ENCODE assay signal across 13 mouse cellular contexts in genomic region chr13:111804189-111804588, GRCm38 (mm10). TPM values are rescaled to one million over a fixed set of nuclear protein-coding genes. Genes with fewer than 3 reads are reported as not detected.
A peak's percentile ranks its signal among the peaks of the same experiment; 100 is the strongest.
DNase-seq lines count a peak whose midpoint lies in the region; ATAC-seq and TF ChIP-seq lines count a peak whose summit lies in the region.
"Had no signal": no experiment of that assay in that cellular context is flagged by ENCODE, and none has a peak within 500 bp of the region (broad histone marks: within the 10 kb centered on the region; RNA-seq: fewer than 3 reads in every experiment).

No protein-coding gene starts in this region.

- H3K36me3 ChIP-seq in liver, embryonic 13.5 days = no peaks in the 10 kb centered on the region
- H3K36me3 ChIP-seq in embryonic facial prominence, embryonic 14.5 days (ENCODE audit: control insufficient read depth, insufficient read depth, low read length) = no peaks in the 10 kb centered on the region
- no peaks in the 10 kb centered on the region for H3K36me3 ChIP-seq in kidney, adult 2 months (ENCODE audit: control insufficient read depth, insufficient read depth, low read length)
- no peaks in the 10 kb centered on the region for H3K36me3 ChIP-seq in liver, embryonic 16.5 days (ENCODE audit: control insufficient read depth, insufficient read depth)
- no peaks in the 10 kb centered on the region for H3K36me3 ChIP-seq in midbrain, embryonic 10.5 days
- H3K36me3 ChIP-seq: forebrain, embryonic 12.5 days had no signal

- H3K27me3 ChIP-seq in liver, embryonic 13.5 days = no peaks in the 10 kb centered on the region
- H3K27me3 ChIP-seq in embryonic facial prominence, embryonic 14.5 days (replicated peaks; ENCODE audit: control insufficient read depth, insufficient read depth, low read length) = no peaks in the 10 kb centered on the region
- no peaks in the 10 kb centered on the region for H3K27me3 ChIP-seq in kidney, adult 2 months (replicated peaks; ENCODE audit: control insufficient read depth, insufficient read depth, low read length)
- no peaks in the 10 kb centered on the region for H3K27me3 ChIP-seq in liver, embryonic 16.5 days (ENCODE audit: control insufficient read depth, insufficient read depth, low read depth, low read length)
- no peaks in the 10 kb centered on the region for H3K27me3 ChIP-seq in midbrain, embryonic 10.5 days (ENCODE audit: low read depth, poor library complexity, severe bottlenecking)
- H3K27me3 ChIP-seq: forebrain, embryonic 12.5 days had no signal

- H3K27ac ChIP-seq in liver, embryonic 13.5 days = peak overlapping the region; percentile 13; the same call in 1 of the 2 replicates
- H3K27ac ChIP-seq in embryonic facial prominence, embryonic 14.5 days (replicated peaks; ENCODE audit: low read depth, low read length) = no peak overlapping the region
- H3K27ac ChIP-seq in kidney, adult 2 months (ENCODE audit: insufficient read depth, low read depth, low read length) = peak overlapping the region; percentile 71
- H3K27ac ChIP-seq in liver, embryonic 16.5 days (ENCODE audit: low read length) = peak overlapping the region; percentile 63; the same call in 1 of the 2 replicates
- no peak overlapping the region for H3K27ac ChIP-seq in midbrain, embryonic 10.5 days (replicated peaks)
- H3K27ac ChIP-seq: forebrain, embryonic 12.5 days had no signal

- no peak for TF ChIP-seq CTCF in kidney, adult 2 months (conservative IDR thresholded peaks at IDR 0.05; ENCODE audit: insufficient read depth, insufficient read length, low read depth, low read length)

- no peak for TF ChIP-seq POLR2A in kidney, adult 2 months (IDR thresholded peaks at IDR 0.05; ENCODE audit: low read depth, low read length)

- H3K4me3 ChIP-seq in liver, embryonic 13.5 days (replicated peaks) = no peak overlapping the region
- no peak overlapping the region for H3K4me3 ChIP-seq in embryonic facial prominence, embryonic 14.5 days (ENCODE audit: low read depth, low read length)
- H3K4me3 ChIP-seq in kidney, adult 2 months (ENCODE audit: insufficient read depth, low read depth, low read length) = no peak overlapping the region
- H3K4me3 ChIP-seq in liver, embryonic 16.5 days (ENCODE audit: low read depth, low read length) = no peak overlapping the region
- H3K4me3 ChIP-seq in midbrain, embryonic 10.5 days = no peak overlapping the region
- H3K4me3 ChIP-seq: forebrain, embryonic 12.5 days had no signal

- ATAC-seq in liver, embryonic 13.5 days (ENCODE audit: low read depth) = no peak
- no peak for ATAC-seq in embryonic facial prominence, embryonic 14.5 days (ENCODE audit: low read depth)
- no peak for ATAC-seq in liver, embryonic 16.5 days (ENCODE audit: low read depth)
- ATAC-seq in monocyte, adult 5-6 weeks (replicated peaks; ENCODE audit: insufficient number of reproducible peaks, low FRiP score, low TSS enrichment, poor library complexity, severe bottlenecking) = no peak

- peaks cover 74% of the 10 kb centered on the region for H3K4me1 ChIP-seq in liver, embryonic 13.5 days (replicated peaks)
- peaks cover 38% of the 10 kb centered on the region for H3K4me1 ChIP-seq in embryonic facial prominence, embryonic 14.5 days (ENCODE audit: control insufficient read depth, insufficient read depth, low read length)
- H3K4me1 ChIP-seq in kidney, adult 2 months (ENCODE audit: control insufficient read depth, insufficient read depth, low read length) = peaks cover 43% of the 10 kb centered on the region
- peaks cover 63% of the 10 kb centered on the region for H3K4me1 ChIP-seq in liver, embryonic 16.5 days (ENCODE audit: control insufficient read depth, low read depth, low read length)
- H3K4me1 ChIP-seq in midbrain, embryonic 10.5 days = peaks cover 48% of the 10 kb centered on the region

- peak overlapping the region; percentile 28 for H3K4me2 ChIP-seq in liver, embryonic 13.5 days
- peak overlapping the region; percentile 30; the same call in 1 of the 2 replicates for H3K4me2 ChIP-seq in embryonic facial prominence, embryonic 14.5 days (ENCODE audit: low read depth, low read length)
- H3K4me2 ChIP-seq in liver, embryonic 16.5 days (ENCODE audit: low read depth, low read length) = peak overlapping the region; percentile 93; the same call in 1 of the 2 replicates
- H3K4me2 ChIP-seq: forebrain, embryonic 12.5 days had no signal

- no peak for DNase-seq in liver, embryonic 13.5 days
- DNase-seq in liver = no peak
- DNase-seq in embryonic facial prominence, embryonic 14.5 days (ENCODE audit: low spot score) = no peak
- DNase-seq in kidney, adult 2 months = peak; percentile 82
- DNase-seq in right cerebral cortex, postnatal 36 days (ENCODE audit: low spot score in 2 of 2) = no peak
- DNase-seq in midbrain, embryonic 10.5 days (ENCODE audit: low spot score) = no peak
- DNase-seq: cerebellum, adult 18-20 months; gastrocnemius, postnatal 25 days; lung, postnatal 36 days; right cerebral cortex, postnatal 14 days had no signal

- WGBS in liver, embryonic 13.5 days (ENCODE audit: insufficient replicate concordance) = 71% methylated on average over 8 of the region's 8 CpGs
- 73% methylated on average over 8 of the region's 8 CpGs for WGBS in embryonic facial prominence, embryonic 14.5 days
- 4% methylated on average over 8 of the region's 8 CpGs for WGBS in kidney, adult 2 months
- WGBS in liver, embryonic 16.5 days (ENCODE audit: insufficient replicate concordance) = 69% methylated on average over 8 of the region's 8 CpGs
- 87% methylated on average over 8 of the region's 8 CpGs for WGBS in midbrain, embryonic 10.5 days

- no peak overlapping the region for H3K9ac ChIP-seq in liver, embryonic 13.5 days
- H3K9ac ChIP-seq in embryonic facial prominence, embryonic 14.5 days (ENCODE audit: low read depth, low read length) = no peak overlapping the region
- H3K9ac ChIP-seq in liver, embryonic 16.5 days (ENCODE audit: low read depth, low read length) = no peak overlapping the region
- H3K9ac ChIP-seq: forebrain, embryonic 12.5 days had no signal

- H3K9me3 ChIP-seq in liver, embryonic 13.5 days (replicated peaks) = no peaks in the 10 kb centered on the region
- H3K9me3 ChIP-seq in embryonic facial prominence, embryonic 14.5 days (ENCODE audit: control insufficient read depth, low read length) = no peaks in the 10 kb centered on the region
- H3K9me3 ChIP-seq in liver, embryonic 16.5 days (replicated peaks; ENCODE audit: control insufficient read depth, low read length) = no peaks in the 10 kb centered on the region
- H3K9me3 ChIP-seq in midbrain, embryonic 10.5 days (replicated peaks) = no peaks in the 10 kb centered on the region
- H3K9me3 ChIP-seq: forebrain, embryonic 12.5 days had no signal

RNA-seq across cellular contexts. Expression of gene Map3k1, which starts 4.6 kb away (rescaled TPM):
- 11.1 and 14.5 TPM in 2 replicates for polyA plus RNA-seq in liver, embryonic 13.5 days (2015; fragmentation: Nextera tagmentation; extraction: Ambion mirVana)
- 17.7 TPM in 2 replicates for polyA plus RNA-seq in embryonic facial prominence, embryonic 14.5 days (2014; fragmentation: Nextera tagmentation; extraction: Ambion mirVana)
- 16.6 and 17.8 TPM in 2 replicates for polyA plus RNA-seq in kidney, adult 2 months (2012; rRNA removed)
- 12.8 and 13.7 TPM in 2 replicates for polyA plus RNA-seq in liver, embryonic 16.5 days (2015; fragmentation: Nextera tagmentation; extraction: Ambion mirVana)
- 89.3 to 167 TPM (median 89.4 TPM) in 3 replicates for total RNA-seq in monocyte, adult 5-6 weeks (2017)
- 10.5 and 10.7 TPM in 2 replicates for polyA plus RNA-seq in midbrain, embryonic 10.5 days (2016; fragmentation: Nextera tagmentation; extraction: Ambion mirVana)

Comparison
In these comparisons a context has a peak if more than half of its experiments do, and no peak if none do; other contexts are left out.
1. H3K27ac ChIP-seq: peak in liver, embryonic 13.5 days (single experiment), kidney, adult 2 months (single experiment) and liver, embryonic 16.5 days (single experiment); none in embryonic facial prominence, embryonic 14.5 days (single experiment) and midbrain, embryonic 10.5 days (single experiment).
2. H3K4me2 ChIP-seq: peak in every context shown above with its lines; median percentile 93 in liver, embryonic 16.5 days; 30 in embryonic facial prominence, embryonic 14.5 days; 28 in liver, embryonic 13.5 days.